Comparison of ENCODE assay signal across 13 mouse cellular contexts in genomic region chr12:69287535-69287934, GRCm38 (mm10).
"Had no signal": no experiment of that assay in that cellular context is flagged by ENCODE, and none has a peak within 500 bp of the region (broad histone marks: within the 10 kb centered on the region; RNA-seq: fewer than 3 reads in every experiment).

No protein-coding gene starts in this region.

- H3K36me3 ChIP-seq: limb, embryonic 13.5 days; lung, embryonic 15.5 days; midbrain, embryonic 13.5 days; neural tube, embryonic 12.5 days had no signal

- H3K27ac ChIP-seq: kidney, postnatal 0 days; limb, embryonic 13.5 days; liver, embryonic 14.5 days; lung, embryonic 15.5 days; macrophage; midbrain, embryonic 13.5 days; neural tube, embryonic 12.5 days had no signal

- H3K4me1 ChIP-seq: limb, embryonic 13.5 days; lung, embryonic 15.5 days; midbrain, embryonic 13.5 days; neural tube, embryonic 12.5 days had no signal

- H3K4me2 ChIP-seq: limb, embryonic 13.5 days; lung, embryonic 15.5 days; midbrain, embryonic 13.5 days; neural tube, embryonic 12.5 days had no signal

- DNase-seq: kidney, adult 9 months; kidney, postnatal 36 days; left cerebral cortex, postnatal 4 days; lung, postnatal 14 days; thymus, postnatal 4 days had no signal

- H3K9me3 ChIP-seq: limb, embryonic 13.5 days; lung, embryonic 15.5 days; midbrain, embryonic 13.5 days; neural tube, embryonic 12.5 days had no signal

- H3K27me3 ChIP-seq: limb, embryonic 13.5 days; lung, embryonic 15.5 days; midbrain, embryonic 13.5 days; neural tube, embryonic 12.5 days had no signal

- ATAC-seq: intestine, postnatal 0 days; midbrain, embryonic 13.5 days had no signal

- H3K9ac ChIP-seq: limb, embryonic 13.5 days; liver, embryonic 14.5 days; lung, embryonic 15.5 days; midbrain, embryonic 13.5 days; neural tube, embryonic 12.5 days had no signal

- H3K4me3 ChIP-seq: limb, embryonic 13.5 days; lung, embryonic 15.5 days; midbrain, embryonic 13.5 days; neural tube, embryonic 12.5 days had no signal
